Mouse (Mus musculus): Measurements from ENCODE around the gene Gm27021.

Gm27021 gene

GRCm38 (mm10) chr8:120641245-120641644 lies 26.6 kb downstream of the Gm27021 start:
- DNase-seq (ENCODE audit: low spot score) = no peak

- DNase-seq (ENCODE audit: low spot score) = peak; percentile 49
These were observed 33.5 kb downstream of the Gm27021 start for GRCm38 (mm10) chr8:120634329-120634839.

GRCm38 (mm10) chr8:120633665-120634271 lies 34.1 kb downstream of the Gm27021 start:
- DNase-seq (ENCODE audit: low spot score) = no peak

- DNase-seq (ENCODE audit: low spot score) = no peak
These were observed 34.8 kb downstream of the Gm27021 start for GRCm38 (mm10) chr8:120632969-120633664.

GRCm38 (mm10) chr8:120631441-120632375 lies 36.2 kb downstream of the Gm27021 start:
- DNase-seq (ENCODE audit: low spot score) = no peak

- peak; percentile 36 for DNase-seq (ENCODE audit: low spot score)
These were observed 37.0 kb downstream of the Gm27021 start for GRCm38 (mm10) chr8:120630848-120631247.

- no peak for DNase-seq (ENCODE audit: low spot score)
These were observed 37.8 kb downstream of the Gm27021 start for GRCm38 (mm10) chr8:120630031-120630430.

- no peak for DNase-seq (ENCODE audit: low spot score)
These were observed 40.6 kb downstream of the Gm27021 start for GRCm38 (mm10) chr8:120627298-120627697.

- DNase-seq (ENCODE audit: low spot score) = no peak
These were observed 41.4 kb downstream of the Gm27021 start for GRCm38 (mm10) chr8:120626461-120626860.

GRCm38 (mm10) chr8:120623608-120624007 lies 44.3 kb downstream of the Gm27021 start:
- DNase-seq (ENCODE audit: low spot score) = no peak

- DNase-seq (ENCODE audit: low spot score) = no peak
These were observed 45.7 kb downstream of the Gm27021 start for GRCm38 (mm10) chr8:120622161-120622560.

- peak; percentile 84 for DNase-seq (ENCODE audit: low spot score)
These were observed 47.4 kb downstream of the Gm27021 start for GRCm38 (mm10) chr8:120620441-120620840.

GRCm38 (mm10) chr8:120619235-120620180 lies 48.4 kb downstream of the Gm27021 start:
- peak; percentile 52 for DNase-seq (ENCODE audit: low spot score)

- peak; percentile 69 for DNase-seq (ENCODE audit: low spot score)
These were observed 49.8 kb downstream of the Gm27021 start for GRCm38 (mm10) chr8:120618110-120618509.

- no peak for DNase-seq (ENCODE audit: low spot score)
These were observed 50.9 kb downstream of the Gm27021 start for GRCm38 (mm10) chr8:120616663-120617626.

GRCm38 (mm10) chr8:120614491-120614890 lies 53.4 kb downstream of the Gm27021 start:
- DNase-seq (ENCODE audit: low spot score) = no peak

- DNase-seq (ENCODE audit: low spot score) = no peak
These were observed 57.1 kb downstream of the Gm27021 start for GRCm38 (mm10) chr8:120610824-120611223.

- DNase-seq (ENCODE audit: low spot score) = peak; percentile 37
These were observed 60.0 kb downstream of the Gm27021 start for GRCm38 (mm10) chr8:120607885-120608284.

- no peak for DNase-seq (ENCODE audit: low spot score)
These were observed 60.4 kb downstream of the Gm27021 start for GRCm38 (mm10) chr8:120607460-120607859.

- no peak for DNase-seq (ENCODE audit: low spot score)
These were observed 65.2 kb downstream of the Gm27021 start for GRCm38 (mm10) chr8:120602672-120603071.

All from yolk sac, embryonic 10.5 days (tissue).